Mouse (Mus musculus): ENCODE data around the gene Dhx58. TPM values are rescaled to one million over a fixed set of nuclear protein-coding genes. Genes with fewer than 3 reads are reported as not detected.

Gene Dhx58
- polyA plus RNA-seq, 1 experiment from 2014 or later: 0.74 TPM

GRCm38 (mm10) chr11:100700710-100701109 is 3.4 kb downstream of the Dhx58 start:
- Histone ChIP-seq H3K9me3 (replicated peaks) (no peaks in the 10 kb centered on the region), H3K9ac (no peak overlapping the region), H3K36me3 (peaks cover 13% of the 10 kb centered on the region), H3K4me1 (replicated peaks) (peaks cover 4% of the 10 kb centered on the region), H3K4me2 (peak overlapping the region; percentile 58), H3K4me3 (no peak overlapping the region), H3K27me3 (replicated peaks) (peaks cover 9% of the 10 kb centered on the region; the same call in 1 of the 2 replicates), H3K27ac (ENCODE audit: poor library complexity, severe bottlenecking) (no peak overlapping the region)
- 74% methylated on average over 3 of the region's 3 CpGs for WGBS
- ATAC-seq (ENCODE audit: insufficient number of reproducible peaks, low FRiP score): no peak

GRCm38 (mm10) chr11:100697921-100698320 is 6.2 kb downstream of the Dhx58 start:
- WGBS: 66% methylated on average over 7 of the region's 7 CpGs
- Histone ChIP-seq H3K36me3 (no peaks in the 10 kb centered on the region), H3K4me2 (no peak overlapping the region), H3K4me1 (replicated peaks) (peaks cover 4% of the 10 kb centered on the region), H3K4me3 (no peak overlapping the region), H3K9me3 (replicated peaks) (no peaks in the 10 kb centered on the region), H3K27me3 (replicated peaks) (peaks cover 16% of the 10 kb centered on the region), H3K9ac (no peak overlapping the region), H3K27ac (ENCODE audit: poor library complexity, severe bottlenecking) (no peak overlapping the region)
- no peak for ATAC-seq (ENCODE audit: insufficient number of reproducible peaks, low FRiP score)

GRCm38 (mm10) chr11:100694926-100695325 is 9.1 kb downstream of the Dhx58 start:
- Histone ChIP-seq H3K27me3 (replicated peaks) (peaks cover 39% of the 10 kb centered on the region), H3K36me3 (no peaks in the 10 kb centered on the region), H3K9me3 (replicated peaks) (no peaks in the 10 kb centered on the region), H3K9ac (no peak overlapping the region), H3K4me2 (no peak overlapping the region), H3K4me1 (replicated peaks) (peaks cover 9% of the 10 kb centered on the region), H3K4me3 (no peak overlapping the region), H3K27ac (ENCODE audit: poor library complexity, severe bottlenecking) (no peak overlapping the region)
- no peak for ATAC-seq (ENCODE audit: insufficient number of reproducible peaks, low FRiP score)
- 36% methylated on average over 5 of the region's 5 CpGs for WGBS

GRCm38 (mm10) chr11:100693154-100693553 is 10.9 kb downstream of the Dhx58 start:
- Histone ChIP-seq H3K4me2 (no peak overlapping the region), H3K36me3 (no peaks in the 10 kb centered on the region), H3K4me3 (no peak overlapping the region), H3K9ac (no peak overlapping the region), H3K4me1 (replicated peaks) (peaks cover 9% of the 10 kb centered on the region), H3K27me3 (replicated peaks) (peaks cover 44% of the 10 kb centered on the region), H3K27ac (ENCODE audit: poor library complexity, severe bottlenecking) (no peak overlapping the region), H3K9me3 (replicated peaks) (no peaks in the 10 kb centered on the region)
- WGBS: 22% methylated on average over 5 of the region's 5 CpGs
- no peak for ATAC-seq (ENCODE audit: insufficient number of reproducible peaks, low FRiP score)

GRCm38 (mm10) chr11:100692164-100692616 is 11.9 kb downstream of the Dhx58 start, which contains the start of gene Zfp385c:
Gene Zfp385c (minus strand): TSS chr11:100692455.
- H3K9me3 ChIP-seq (replicated peaks): no peaks in the 10 kb centered on the region
- no peak for ATAC-seq (ENCODE audit: insufficient number of reproducible peaks, low FRiP score)
- peak within 1 kb of the TSS; percentile 38 for H3K9ac ChIP-seq
- H3K27me3 ChIP-seq (replicated peaks): peaks cover 44% of the 10 kb centered on the region
- H3K36me3 ChIP-seq: no peaks in the 10 kb centered on the region
- peaks cover 9% of the 10 kb centered on the region for H3K4me1 ChIP-seq (replicated peaks)
- peak within 1 kb of the TSS; percentile 42 for H3K4me3 ChIP-seq
- peak within 1 kb of the TSS; percentile 75 for H3K4me2 ChIP-seq
- under 1% methylated on average over 23 of the region's 23 CpGs for WGBS
- no peak within 1 kb of the TSS for H3K27ac ChIP-seq (ENCODE audit: poor library complexity, severe bottlenecking)

GRCm38 (mm10) chr11:100690389-100690788 is 13.7 kb downstream of the Dhx58 start:
- Histone ChIP-seq H3K4me2 (no peak overlapping the region), H3K4me1 (replicated peaks) (peaks cover 9% of the 10 kb centered on the region), H3K4me3 (no peak overlapping the region), H3K36me3 (no peaks in the 10 kb centered on the region), H3K9ac (no peak overlapping the region), H3K9me3 (replicated peaks) (no peaks in the 10 kb centered on the region), H3K27me3 (replicated peaks) (peaks cover 40% of the 10 kb centered on the region), H3K27ac (ENCODE audit: poor library complexity, severe bottlenecking) (no peak overlapping the region)
- no peak for ATAC-seq (ENCODE audit: insufficient number of reproducible peaks, low FRiP score)
- WGBS: 76% methylated on average over 7 of the region's 7 CpGs

- 0 out of 2 replicates have a peak, but pooled peaks have one; percentile 53 for ATAC-seq (ENCODE audit: insufficient number of reproducible peaks, low FRiP score)
- Histone ChIP-seq H3K4me2 (no peak overlapping the region), H3K27me3 (replicated peaks) (peaks cover 38% of the 10 kb centered on the region), H3K9me3 (replicated peaks) (no peaks in the 10 kb centered on the region), H3K27ac (ENCODE audit: poor library complexity, severe bottlenecking) (no peak overlapping the region), H3K4me3 (no peak overlapping the region), H3K9ac (no peak overlapping the region), H3K36me3 (no peaks in the 10 kb centered on the region), H3K4me1 (replicated peaks) (peaks cover 9% of the 10 kb centered on the region)
- WGBS: 59% methylated on average over 4 of the region's 4 CpGs
These were observed 15.6 kb downstream of the Dhx58 start for GRCm38 (mm10) chr11:100688443-100688842.

GRCm38 (mm10) chr11:100687265-100687664 is 16.8 kb downstream of the Dhx58 start:
- H3K27me3 ChIP-seq (replicated peaks): peaks cover 27% of the 10 kb centered on the region
- no peaks in the 10 kb centered on the region for H3K9me3 ChIP-seq (replicated peaks)
- no peaks in the 10 kb centered on the region for H3K36me3 ChIP-seq
- WGBS: 74% methylated on average over 7 of the region's 7 CpGs
- ATAC-seq (ENCODE audit: insufficient number of reproducible peaks, low FRiP score): no peak
- peaks cover 6% of the 10 kb centered on the region for H3K4me1 ChIP-seq (replicated peaks)
- no peak overlapping the region for H3K27ac ChIP-seq (ENCODE audit: poor library complexity, severe bottlenecking)
- H3K4me3 ChIP-seq: no peak overlapping the region
- H3K4me2 ChIP-seq: no peak overlapping the region
- no peak overlapping the region for H3K9ac ChIP-seq

- ATAC-seq (ENCODE audit: insufficient number of reproducible peaks, low FRiP score): no peak
- 63% methylated on average over 3 of the region's 3 CpGs for WGBS
- Histone ChIP-seq H3K4me3 (no peak overlapping the region), H3K4me2 (no peak overlapping the region), H3K27me3 (replicated peaks) (peaks cover 9% of the 10 kb centered on the region), H3K4me1 (replicated peaks) (0 out of 2 replicates have a peak, but pooled peaks cover 3% of the 10 kb centered on the region), H3K9ac (no peak overlapping the region), H3K27ac (ENCODE audit: poor library complexity, severe bottlenecking) (no peak overlapping the region), H3K36me3 (no peaks in the 10 kb centered on the region), H3K9me3 (replicated peaks) (no peaks in the 10 kb centered on the region)
These were observed 18.7 kb downstream of the Dhx58 start for GRCm38 (mm10) chr11:100685371-100685770.

GRCm38 (mm10) chr11:100684084-100684483 is 20.0 kb downstream of the Dhx58 start:
- 0 out of 2 replicates have a peak, but pooled peaks cover 3% of the 10 kb centered on the region for H3K4me1 ChIP-seq (replicated peaks)
- H3K27me3 ChIP-seq (replicated peaks): 0 out of 2 replicates have a peak, but pooled peaks cover 2% of the 10 kb centered on the region
- 51% methylated on average over 2 of the region's 2 CpGs for WGBS
- H3K27ac ChIP-seq (ENCODE audit: poor library complexity, severe bottlenecking): no peak overlapping the region
- H3K9ac ChIP-seq: no peak overlapping the region
- ATAC-seq (ENCODE audit: insufficient number of reproducible peaks, low FRiP score): no peak
- H3K4me2 ChIP-seq: no peak overlapping the region
- H3K4me3 ChIP-seq: no peak overlapping the region
- H3K36me3 ChIP-seq: no peaks in the 10 kb centered on the region
- H3K9me3 ChIP-seq (replicated peaks): no peaks in the 10 kb centered on the region

GRCm38 (mm10) chr11:100682526-100682925 is 21.5 kb downstream of the Dhx58 start:
- Histone ChIP-seq H3K27ac (ENCODE audit: poor library complexity, severe bottlenecking) (no peak overlapping the region), H3K4me2 (no peak overlapping the region), H3K4me1 (replicated peaks) (peaks cover 9% of the 10 kb centered on the region), H3K9me3 (replicated peaks) (no peaks in the 10 kb centered on the region), H3K36me3 (no peaks in the 10 kb centered on the region), H3K9ac (no peak overlapping the region), H3K4me3 (no peak overlapping the region), H3K27me3 (replicated peaks) (peaks cover 5% of the 10 kb centered on the region; the same call in 1 of the 2 replicates)
- 77% methylated on average over 5 of the region's 5 CpGs for WGBS
- ATAC-seq (ENCODE audit: insufficient number of reproducible peaks, low FRiP score): no peak

- no peaks in the 10 kb centered on the region for H3K9me3 ChIP-seq (replicated peaks)
- H3K27me3 ChIP-seq (replicated peaks): peaks cover 5% of the 10 kb centered on the region; the same call in 1 of the 2 replicates
- 68% methylated on average over 5 of the region's 5 CpGs for WGBS
- 0 out of 2 replicates have a peak, but pooled peaks have one; percentile 36 for ATAC-seq (ENCODE audit: insufficient number of reproducible peaks, low FRiP score)
- H3K4me3 ChIP-seq: no peak overlapping the region
- no peak overlapping the region for H3K9ac ChIP-seq
- peaks cover 14% of the 10 kb centered on the region for H3K4me1 ChIP-seq (replicated peaks)
- H3K27ac ChIP-seq (ENCODE audit: poor library complexity, severe bottlenecking): no peak overlapping the region
- H3K4me2 ChIP-seq: no peak overlapping the region
- H3K36me3 ChIP-seq: no peaks in the 10 kb centered on the region
These were observed 22.2 kb downstream of the Dhx58 start for GRCm38 (mm10) chr11:100681826-100682225.
